Mouse (Mus musculus): Measurements from ENCODE around the gene Wdr70. TPM values are rescaled to one million over a fixed set of nuclear protein-coding genes. Genes with fewer than 3 reads are reported as not detected.

The Wdr70 gene
- polyA plus RNA-seq, 1 experiment from 2014 or later: 69.0 TPM

- WGBS: 92% methylated on average over 7 of the region's 7 CpGs
- H3K9ac ChIP-seq: no peak overlapping the region
- H3K27ac ChIP-seq: no peak overlapping the region
- peaks cover 15% of the 10 kb centered on the region for H3K4me1 ChIP-seq
- H3K9me3 ChIP-seq: no peaks in the 10 kb centered on the region
- H3K36me3 ChIP-seq: no peaks in the 10 kb centered on the region
- no peaks in the 10 kb centered on the region; the same call in 1 of the 2 replicates for H3K27me3 ChIP-seq
- no peak for ATAC-seq (ENCODE audit: low FRiP score, low read depth)
- no peak overlapping the region for H3K4me2 ChIP-seq (replicated peaks)
- H3K4me3 ChIP-seq: no peak overlapping the region
Measured at GRCm38 (mm10) chr15:8011418-8011817, 87.6 kb downstream of the Wdr70 start.

DNA sequence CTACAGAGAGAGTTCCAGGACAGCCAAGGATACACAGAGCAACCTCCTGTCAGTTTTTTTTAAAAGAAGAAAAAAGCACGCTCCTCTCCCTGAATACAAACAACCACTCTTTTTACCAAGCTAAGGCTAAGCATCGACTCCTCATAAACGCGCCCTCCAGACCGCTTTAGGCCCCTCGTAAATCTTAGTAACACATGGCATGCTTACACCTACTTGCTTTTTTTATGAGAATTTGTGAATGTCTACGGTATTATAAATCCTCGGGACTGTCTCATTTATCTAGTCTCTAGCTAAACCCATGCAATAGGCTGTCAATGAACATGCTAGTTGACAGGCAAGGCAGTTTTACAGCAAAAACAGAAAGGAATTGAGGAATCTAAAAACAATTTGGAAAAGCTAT is 91.6 kb downstream of the Wdr70 start:
- Histone ChIP-seq H3K9ac (no peak overlapping the region), H3K27me3 (no peaks in the 10 kb centered on the region; the same call in 1 of the 2 replicates), H3K27ac (no peak overlapping the region), H3K4me3 (no peak overlapping the region), H3K36me3 (no peaks in the 10 kb centered on the region), H3K4me1 (peaks cover 11% of the 10 kb centered on the region), H3K4me2 (replicated peaks) (no peak overlapping the region), H3K9me3 (no peaks in the 10 kb centered on the region)
- ATAC-seq (ENCODE audit: low FRiP score, low read depth): no peak; the same call in 1 of the 2 replicates
- 13% methylated on average over 8 of the region's 8 CpGs for WGBS

DNA sequence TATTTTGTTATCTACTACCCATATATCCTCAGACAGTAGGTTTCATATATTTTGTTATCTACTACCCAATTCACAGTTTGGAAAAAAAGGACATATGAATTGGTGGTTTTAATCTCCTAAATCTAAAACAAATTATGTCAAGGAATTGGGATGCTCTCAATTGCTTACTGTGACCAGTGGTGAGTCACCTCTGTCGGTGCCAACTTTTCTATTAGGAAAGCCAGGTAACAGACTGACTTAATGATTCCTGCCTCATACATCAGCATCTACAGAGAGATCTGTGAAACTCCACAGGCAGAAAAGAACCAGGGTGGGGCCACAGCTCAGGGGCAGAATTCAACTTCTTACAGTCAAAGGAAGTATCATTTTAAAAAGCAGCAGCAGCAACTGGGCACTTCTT is 93.0 kb downstream of the Wdr70 start:
- H3K4me1 ChIP-seq: peaks cover 10% of the 10 kb centered on the region
- H3K27me3 ChIP-seq: no peaks in the 10 kb centered on the region; the same call in 1 of the 2 replicates
- H3K4me2 ChIP-seq (replicated peaks): no peak overlapping the region
- H3K4me3 ChIP-seq: no peak overlapping the region
- no peak overlapping the region for H3K9ac ChIP-seq
- 92% methylated on average over 1 of the region's 1 CpGs for WGBS
- no peaks in the 10 kb centered on the region for H3K9me3 ChIP-seq
- no peak overlapping the region for H3K27ac ChIP-seq
- no peak for ATAC-seq (ENCODE audit: low FRiP score, low read depth)
- no peaks in the 10 kb centered on the region for H3K36me3 ChIP-seq

GRCm38 (mm10) chr15:8005506-8005905 is 93.5 kb downstream of the Wdr70 start:
- ATAC-seq (ENCODE audit: low FRiP score, low read depth): no peak
- H3K4me2 ChIP-seq (replicated peaks): no peak overlapping the region
- peaks cover 10% of the 10 kb centered on the region for H3K4me1 ChIP-seq
- H3K36me3 ChIP-seq: no peaks in the 10 kb centered on the region
- H3K27me3 ChIP-seq: no peaks in the 10 kb centered on the region; the same call in 1 of the 2 replicates
- 72% methylated on average over 5 of the region's 5 CpGs for WGBS
- H3K27ac ChIP-seq: no peak overlapping the region
- H3K4me3 ChIP-seq: no peak overlapping the region
- H3K9ac ChIP-seq: no peak overlapping the region
- no peaks in the 10 kb centered on the region for H3K9me3 ChIP-seq

GRCm38 (mm10) chr15:8003789-8004188 is 95.2 kb downstream of the Wdr70 start:
- no peak for ATAC-seq (ENCODE audit: low FRiP score, low read depth)
- WGBS: 88% methylated on average over 8 of the region's 8 CpGs
- H3K9me3 ChIP-seq: no peaks in the 10 kb centered on the region

GRCm38 (mm10) chr15:7998843-7999546 is 100.0 kb downstream of the Wdr70 start:
- Histone ChIP-seq H3K9ac (no peak overlapping the region), H3K27me3 (no peaks in the 10 kb centered on the region), H3K9me3 (no peaks in the 10 kb centered on the region), H3K36me3 (no peaks in the 10 kb centered on the region), H3K4me2 (replicated peaks) (no peak overlapping the region), H3K4me3 (no peak overlapping the region), H3K4me1 (0 out of 2 replicates have a peak, but pooled peaks cover 5% of the 10 kb centered on the region), H3K27ac (no peak overlapping the region)
- ATAC-seq (ENCODE audit: low FRiP score, low read depth): no peak
- WGBS: 57% methylated on average over 14 of the region's 14 CpGs

More at GRCm38 (mm10) chr15:8003789-8004188, 95.2 kb downstream of the Wdr70 start:
- H3K4me1 ChIP-seq: peaks cover 10% of the 10 kb centered on the region
- H3K9ac ChIP-seq: no peak overlapping the region
- H3K27me3 ChIP-seq: no peaks in the 10 kb centered on the region
- H3K4me2 ChIP-seq (replicated peaks): no peak overlapping the region
- H3K27ac ChIP-seq: no peak overlapping the region
- no peak overlapping the region for H3K4me3 ChIP-seq
- no peaks in the 10 kb centered on the region for H3K36me3 ChIP-seq

DNA sequence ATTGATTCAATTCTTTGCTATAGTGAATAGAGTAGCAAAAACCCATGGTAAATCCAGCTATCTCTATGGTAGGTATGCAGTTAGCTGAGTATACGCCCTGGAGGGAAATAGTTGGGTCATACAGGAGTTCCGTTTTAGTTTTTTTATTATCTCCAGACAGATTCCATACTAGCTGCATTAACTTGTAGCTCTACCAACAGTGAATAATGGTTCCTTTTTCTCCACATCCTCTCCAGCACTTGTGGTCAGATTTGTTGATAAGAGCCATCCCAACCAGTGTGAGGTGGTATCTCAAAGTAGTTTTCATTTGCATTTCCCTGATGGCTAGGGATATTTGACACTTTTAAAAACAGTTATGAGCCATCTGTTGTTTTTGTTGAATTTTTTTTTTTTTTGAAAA is 100.9 kb downstream of the Wdr70 start:
- Histone ChIP-seq H3K4me3 (no peak overlapping the region), H3K4me2 (replicated peaks) (no peak overlapping the region), H3K4me1 (0 out of 2 replicates have a peak, but pooled peaks cover 5% of the 10 kb centered on the region), H3K27ac (no peak overlapping the region), H3K27me3 (no peaks in the 10 kb centered on the region), H3K9me3 (no peaks in the 10 kb centered on the region), H3K9ac (no peak overlapping the region), H3K36me3 (no peaks in the 10 kb centered on the region)
- 80% methylated on average over 2 of the region's 2 CpGs for WGBS
- ATAC-seq (ENCODE audit: low FRiP score, low read depth): no peak

- no peak for ATAC-seq (ENCODE audit: low FRiP score, low read depth)
- WGBS: 81% methylated on average over 6 of the region's 6 CpGs
Measured at GRCm38 (mm10) chr15:7993721-7994120, 105.3 kb downstream of the Wdr70 start.

DNA sequence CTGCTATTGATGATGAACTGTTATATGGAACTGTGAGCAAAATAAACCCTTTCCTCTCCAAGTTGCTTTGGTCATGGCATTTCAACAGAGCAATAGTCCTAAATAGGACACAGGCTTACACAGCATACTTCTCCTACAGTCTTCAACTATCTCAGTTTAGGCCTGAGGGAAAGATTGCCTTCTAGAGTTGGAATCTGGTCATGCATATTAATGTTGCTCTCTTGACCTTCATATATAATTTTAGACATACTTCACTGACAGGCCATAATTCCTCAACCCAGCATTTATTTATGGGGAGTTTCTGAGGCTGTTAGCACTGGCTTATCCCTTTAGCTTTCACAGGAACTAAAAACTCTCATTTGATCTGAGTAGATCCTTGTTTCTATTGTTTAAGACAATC is 108.9 kb downstream of the Wdr70 start:
- no peak for ATAC-seq (ENCODE audit: low FRiP score, low read depth)
- peaks cover 17% of the 10 kb centered on the region for H3K4me1 ChIP-seq
- no peak overlapping the region for H3K27ac ChIP-seq
- no peaks in the 10 kb centered on the region for H3K27me3 ChIP-seq
- H3K36me3 ChIP-seq: no peaks in the 10 kb centered on the region
- no peaks in the 10 kb centered on the region for H3K9me3 ChIP-seq
- H3K9ac ChIP-seq: no peak overlapping the region
- no peak overlapping the region for H3K4me2 ChIP-seq (replicated peaks)
- H3K4me3 ChIP-seq: no peak overlapping the region

More at GRCm38 (mm10) chr15:7993721-7994120, 105.3 kb downstream of the Wdr70 start:
- H3K36me3 ChIP-seq: no peaks in the 10 kb centered on the region
- no peaks in the 10 kb centered on the region for H3K27me3 ChIP-seq
- no peaks in the 10 kb centered on the region for H3K9me3 ChIP-seq
- H3K27ac ChIP-seq: no peak overlapping the region
- H3K4me2 ChIP-seq (replicated peaks): no peak overlapping the region
- 0 out of 2 replicates have a peak, but pooled peaks cover 5% of the 10 kb centered on the region for H3K4me1 ChIP-seq
- H3K9ac ChIP-seq: no peak overlapping the region
- no peak overlapping the region for H3K4me3 ChIP-seq

DNA sequence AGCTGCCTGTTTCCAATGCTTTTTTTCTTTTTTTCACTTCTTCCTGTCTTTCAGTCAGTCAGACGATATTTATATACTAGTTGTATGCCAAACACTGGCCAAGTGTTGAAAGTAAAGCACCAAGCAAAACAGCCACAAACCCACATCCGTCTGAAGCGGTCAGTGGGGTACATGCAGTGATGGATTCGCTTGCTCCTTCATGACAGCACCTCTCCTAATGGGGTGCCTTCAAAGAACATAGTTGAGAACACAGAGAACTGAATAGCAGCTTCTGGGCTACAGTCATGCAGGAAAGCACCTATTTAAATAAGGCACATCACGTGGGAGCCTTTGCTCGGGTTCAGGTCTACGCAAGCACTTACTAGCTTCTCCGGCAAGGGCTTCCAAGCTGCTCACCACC is 111.6 kb downstream of the Wdr70 start:
- Histone ChIP-seq H3K4me3 (no peak overlapping the region), H3K4me1 (peaks cover 12% of the 10 kb centered on the region), H3K9me3 (no peaks in the 10 kb centered on the region), H3K9ac (no peak overlapping the region), H3K27ac (no peak overlapping the region), H3K27me3 (no peaks in the 10 kb centered on the region), H3K36me3 (no peaks in the 10 kb centered on the region), H3K4me2 (replicated peaks) (no peak overlapping the region)
- WGBS: 88% methylated on average over 8 of the region's 8 CpGs
- ATAC-seq (ENCODE audit: low FRiP score, low read depth): no peak

- 39% methylated on average over 6 of the region's 6 CpGs for WGBS
- no peaks in the 10 kb centered on the region for H3K27me3 ChIP-seq
- H3K9me3 ChIP-seq: no peaks in the 10 kb centered on the region
- H3K4me1 ChIP-seq: peaks cover 12% of the 10 kb centered on the region
- H3K27ac ChIP-seq: peak overlapping the region; percentile 39; the same call in 1 of the 2 replicates
- H3K9ac ChIP-seq: no peak overlapping the region
- peak; percentile 77 for ATAC-seq (ENCODE audit: low FRiP score, low read depth)
- no peak overlapping the region for H3K4me2 ChIP-seq (replicated peaks)
- H3K4me3 ChIP-seq: no peak overlapping the region
- no peaks in the 10 kb centered on the region for H3K36me3 ChIP-seq
Measured at GRCm38 (mm10) chr15:7986274-7986673, 112.7 kb downstream of the Wdr70 start.

- H3K9me3 ChIP-seq: 0 out of 2 replicates have a peak, but pooled peaks cover 3% of the 10 kb centered on the region
- no peak overlapping the region for H3K27ac ChIP-seq
- H3K9ac ChIP-seq: no peak overlapping the region
- no peak overlapping the region for H3K4me3 ChIP-seq
- H3K27me3 ChIP-seq: no peaks in the 10 kb centered on the region
- no peak overlapping the region for H3K4me2 ChIP-seq (replicated peaks)
- H3K4me1 ChIP-seq: 0 out of 2 replicates have a peak, but pooled peaks cover 3% of the 10 kb centered on the region
- no peak for ATAC-seq (ENCODE audit: low FRiP score, low read depth)
- WGBS: 73% methylated on average over 1 of the region's 1 CpGs
- peaks cover 7% of the 10 kb centered on the region for H3K36me3 ChIP-seq
Measured at GRCm38 (mm10) chr15:7978640-7979039, 120.4 kb downstream of the Wdr70 start.

- H3K4me2 ChIP-seq (replicated peaks): no peak overlapping the region
Measured at GRCm38 (mm10) chr15:7976775-7977174, 122.2 kb downstream of the Wdr70 start.

More at GRCm38 (mm10) chr15:7976775-7977174, 122.2 kb downstream of the Wdr70 start:
- no peak for ATAC-seq (ENCODE audit: low FRiP score, low read depth)
- WGBS: 76% methylated on average over 9 of the region's 9 CpGs
- 0 out of 2 replicates have a peak, but pooled peaks cover 3% of the 10 kb centered on the region for H3K9me3 ChIP-seq
- H3K9ac ChIP-seq: no peak overlapping the region
- peaks cover 7% of the 10 kb centered on the region for H3K36me3 ChIP-seq
- H3K4me3 ChIP-seq: no peak overlapping the region
- no peaks in the 10 kb centered on the region for H3K27me3 ChIP-seq
- no peak overlapping the region for H3K27ac ChIP-seq
- H3K4me1 ChIP-seq: peaks cover 3% of the 10 kb centered on the region; the same call in 1 of the 2 replicates
